Mouse (Mus musculus) gastrocnemius, postnatal 36 days (tissue): ENCODE data around the gene Dnajc5g. TPM values are rescaled to one million over a fixed set of nuclear protein-coding genes. Genes with fewer than 3 reads are reported as not detected.

Source experiments
- DNase-seq, 2 experiments: peaks; one replicate each; pipeline ENCODE4 v3.0.0; 2022
- intact Hi-C: fragments of 180-260 bp; cut with DNase I; formaldehyde crosslinking; loops from one replicate; pipeline ENCODE4 v1.15.1; 2025
- total RNA-seq, 2 experiments: library from RNA; stranded (reverse); gene quantifications; 2 replicates each; pipeline ENCODE4 v1.2.3; 2021

The Dnajc5g gene
- total RNA-seq, 2 experiments from 2014 or later: not detected

DNA sequence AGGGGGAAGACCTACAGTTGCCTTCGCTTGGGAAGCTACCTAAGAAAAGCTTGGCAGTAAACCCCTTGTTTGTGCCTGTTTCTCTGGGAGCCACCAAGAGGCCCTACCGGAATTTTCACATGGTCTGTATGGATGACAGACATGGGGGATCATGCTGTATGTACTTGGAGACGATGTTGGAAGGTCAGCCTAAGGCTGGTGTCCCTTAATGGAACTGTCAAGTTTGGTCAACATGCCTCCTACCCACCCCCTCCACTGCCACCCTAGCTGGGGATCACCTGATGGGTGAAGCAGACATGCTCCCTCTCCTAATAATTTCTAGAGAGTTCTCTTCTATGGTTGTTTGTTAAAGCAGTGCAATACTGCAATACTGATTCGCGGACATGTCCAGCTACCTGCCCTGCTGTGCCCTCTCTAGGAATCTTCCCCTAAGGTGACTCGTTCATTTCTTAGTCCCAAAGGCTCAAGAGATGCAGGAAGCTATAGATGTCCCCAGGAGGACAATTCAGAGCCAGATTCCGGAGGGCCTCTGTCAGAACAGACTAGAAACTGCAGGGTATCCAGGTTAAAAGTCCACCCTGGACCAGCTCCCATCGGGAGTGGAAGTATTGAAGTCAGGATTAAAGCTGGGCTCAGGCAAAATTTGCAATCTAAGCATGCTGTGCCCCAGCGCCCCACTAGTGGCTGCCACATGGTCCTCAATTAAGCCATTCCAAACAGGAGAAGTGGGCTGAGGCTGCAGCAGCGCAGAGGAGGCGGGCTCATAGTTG is 10.2 kb upstream of the Dnajc5g start:
- intact Hi-C loops: no loop called here
- no peak for DNase-seq

GRCm38 (mm10) chr5:31108000-31108490 is 2.0 kb downstream of the Dnajc5g start, which contains the start of gene Slc30a3:
Slc30a3 (minus strand) TSS chr5:31108237.
- intact Hi-C loops: loop anchor here (5.0 kb wide), 1 partner anchor 51 kb away; no protein-coding TSS in a partner anchor
- no peak for DNase-seq

DNA sequence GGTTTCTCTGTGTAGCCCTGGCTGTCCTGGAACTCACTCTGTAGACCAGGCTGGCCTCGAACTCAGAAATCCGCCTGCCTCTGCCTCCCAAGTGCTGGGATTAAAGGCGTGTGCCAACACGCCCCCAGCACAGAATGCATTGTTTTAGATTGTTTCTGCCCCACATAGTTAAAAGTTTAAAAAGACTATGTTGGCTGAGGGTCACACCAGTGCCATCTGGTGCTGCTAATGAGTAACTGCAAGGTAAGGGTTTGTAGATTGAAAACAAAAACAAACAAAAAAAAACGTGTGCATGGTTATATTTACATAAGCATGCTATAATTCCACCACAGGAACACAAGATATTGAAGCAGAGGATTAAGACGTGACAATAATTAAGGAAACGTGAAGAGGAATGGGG is 4.7 kb downstream of the Dnajc5g start:
- intact Hi-C loops: no loop called here
- no peak for DNase-seq

- intact Hi-C loops: no loop called here
- DNase-seq: no peak
These were observed 10.3 kb downstream of the Dnajc5g start, which contains the start of gene Trim54 for GRCm38 (mm10) chr5:31116354-31116753. Trim54 (plus strand) TSS chr5:31116712.

DNA sequence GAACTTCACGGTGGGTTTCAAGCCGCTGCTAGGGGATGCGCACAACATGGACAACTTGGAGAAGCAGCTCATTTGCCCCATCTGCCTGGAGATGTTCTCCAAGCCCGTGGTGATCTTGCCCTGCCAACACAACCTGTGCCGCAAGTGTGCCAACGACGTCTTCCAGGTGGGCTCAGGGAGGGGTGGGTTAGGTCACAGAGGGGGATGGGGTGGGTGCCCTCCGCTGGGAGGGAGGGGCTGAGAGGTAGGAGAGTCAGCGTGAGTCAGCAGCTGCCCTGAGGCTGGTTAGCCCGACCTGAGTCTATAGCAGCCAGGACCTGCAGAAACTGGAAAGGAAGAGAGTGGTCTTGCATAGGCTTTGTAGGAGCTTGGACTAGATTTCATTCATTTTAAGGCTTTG is 10.8 kb downstream of the Dnajc5g start:
- DNase-seq: no peak
- intact Hi-C loops: no loop called here

DNA sequence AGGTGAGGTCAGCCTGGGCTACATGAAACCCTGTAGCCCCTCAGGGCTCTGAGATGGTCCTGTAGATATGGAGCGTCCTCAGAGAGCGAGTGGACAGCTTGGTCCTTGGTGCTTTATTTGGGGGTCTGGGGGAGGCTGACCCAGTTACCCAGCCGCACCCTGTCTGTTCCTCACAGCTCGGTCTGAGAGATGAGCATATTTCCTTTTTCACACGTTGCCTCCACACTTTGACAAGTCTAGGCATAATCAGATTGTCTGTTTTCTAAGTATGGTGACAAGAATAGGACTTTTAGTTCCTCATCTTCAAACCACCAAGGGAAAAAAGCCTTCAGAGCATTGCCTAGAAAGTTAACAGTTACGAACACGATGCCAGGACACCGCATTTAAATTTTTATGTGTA is 15.0 kb downstream of the Dnajc5g start:
- intact Hi-C loops: no loop called here
- no peak for DNase-seq

- intact Hi-C loops: no loop called here
- DNase-seq: no peak
These were observed 17.4 kb downstream of the Dnajc5g start for GRCm38 (mm10) chr5:31123481-31123880.

DNA sequence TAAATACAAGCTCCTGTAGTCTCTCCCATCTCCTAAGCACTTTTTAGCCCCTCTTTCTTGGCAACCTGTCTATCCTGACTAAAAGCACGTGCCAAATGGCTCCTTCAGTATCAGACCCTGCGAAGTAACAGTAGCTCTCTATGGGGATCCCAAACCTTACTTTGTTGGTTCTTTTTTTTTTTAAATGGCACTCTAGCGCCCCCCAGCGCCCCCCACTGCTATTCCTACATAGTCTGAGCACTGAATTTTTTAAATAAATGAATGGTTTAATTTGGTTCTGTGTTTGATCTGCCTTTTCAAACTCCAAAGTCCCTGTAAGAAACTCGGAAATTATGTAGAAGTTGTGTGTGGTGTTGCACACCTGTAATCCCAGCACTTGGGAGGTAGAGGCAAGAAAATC is 20.0 kb downstream of the Dnajc5g start:
- no peak for DNase-seq
- intact Hi-C loops: no loop called here

GRCm38 (mm10) chr5:31136730-31137424 is 30.8 kb downstream of the Dnajc5g start:
- intact Hi-C loops: no loop called here
- DNase-seq: no peak

DNA sequence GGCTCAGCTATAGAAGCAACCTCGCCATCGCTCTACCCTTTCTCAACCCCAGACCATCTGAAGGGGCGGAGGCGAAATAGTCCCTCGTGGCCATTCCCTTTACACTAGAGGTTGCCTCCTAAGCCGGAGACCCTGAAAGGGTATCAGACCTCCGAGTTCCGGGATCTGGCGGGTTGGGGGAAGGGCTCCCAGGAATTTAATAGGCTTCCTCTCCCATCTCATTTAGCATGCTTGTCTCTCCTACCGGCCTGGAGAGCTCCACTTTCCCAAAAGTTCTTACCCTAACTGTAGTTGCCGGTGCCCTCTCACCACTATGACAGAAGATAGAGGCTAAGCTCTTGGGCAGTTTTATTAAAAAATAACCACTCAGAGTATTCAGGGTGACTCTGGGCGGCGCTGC is 31.6 kb downstream of the Dnajc5g start:
- no peak for DNase-seq
- intact Hi-C loops: no loop called here

DNA sequence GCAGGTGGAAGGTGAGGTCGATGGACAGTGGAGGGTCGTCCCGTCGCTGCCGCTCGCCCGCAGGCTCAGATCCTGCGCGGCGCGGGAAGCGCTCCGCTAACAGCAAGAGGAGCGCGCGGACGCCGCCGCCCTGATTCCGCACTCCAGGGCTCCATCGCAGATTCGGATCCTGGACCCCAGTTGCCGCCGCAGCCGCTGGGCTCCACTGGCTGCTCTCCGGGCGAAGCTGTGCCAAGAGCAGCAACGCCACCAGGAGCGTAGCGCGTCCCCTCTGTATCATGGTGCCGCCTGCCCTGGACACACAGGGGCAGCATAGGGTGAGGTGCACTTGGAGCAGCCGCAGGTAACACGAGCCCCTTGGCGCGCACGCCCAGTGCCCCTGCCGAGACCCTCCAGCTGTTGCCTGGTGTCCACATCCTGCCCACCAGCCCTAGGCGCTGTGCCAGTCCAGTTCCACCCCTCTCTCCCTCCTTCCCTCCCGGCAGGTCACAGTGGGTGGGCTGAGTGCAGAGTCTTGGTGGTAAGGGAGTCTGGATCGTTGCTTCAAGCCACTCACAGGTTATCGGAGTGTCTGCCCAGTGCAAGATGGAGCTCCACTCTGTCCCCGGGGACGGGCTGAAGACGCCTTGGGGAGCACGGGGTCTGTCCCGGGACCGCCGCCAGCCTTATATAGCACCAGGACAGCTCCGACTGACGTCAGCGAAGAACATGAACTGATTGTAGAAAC is 32.3 kb downstream of the Dnajc5g start, which contains the start of gene Ucn:
Gene Ucn (minus strand): TSS at position 589 of the 727 bp plus-strand sequence.
- intact Hi-C loops: no loop called here
- no peak for DNase-seq

DNA sequence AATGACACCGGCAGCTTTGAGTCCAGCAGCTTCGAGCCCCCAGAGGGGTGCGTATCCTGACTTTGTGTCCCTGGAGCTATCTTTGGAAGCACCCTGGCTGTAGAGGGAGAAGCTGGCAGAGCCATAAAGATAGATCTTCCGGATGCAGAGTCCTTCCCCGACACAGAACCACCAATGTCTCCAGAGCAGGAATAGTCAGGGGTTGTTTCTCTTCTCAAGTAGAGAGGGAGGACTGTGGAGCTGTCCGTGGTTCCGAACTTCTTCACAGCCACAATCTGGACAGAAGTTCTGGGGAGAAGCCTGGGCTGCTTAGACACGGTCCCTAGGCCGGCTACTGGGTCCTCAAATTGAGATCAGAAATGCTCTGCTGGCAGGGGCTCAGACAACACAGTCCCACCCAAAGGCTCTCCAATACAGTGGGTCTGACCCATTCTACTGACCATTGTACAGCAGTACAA is 32.9 kb downstream of the Dnajc5g start:
- intact Hi-C loops: no loop called here
- no peak for DNase-seq

DNA sequence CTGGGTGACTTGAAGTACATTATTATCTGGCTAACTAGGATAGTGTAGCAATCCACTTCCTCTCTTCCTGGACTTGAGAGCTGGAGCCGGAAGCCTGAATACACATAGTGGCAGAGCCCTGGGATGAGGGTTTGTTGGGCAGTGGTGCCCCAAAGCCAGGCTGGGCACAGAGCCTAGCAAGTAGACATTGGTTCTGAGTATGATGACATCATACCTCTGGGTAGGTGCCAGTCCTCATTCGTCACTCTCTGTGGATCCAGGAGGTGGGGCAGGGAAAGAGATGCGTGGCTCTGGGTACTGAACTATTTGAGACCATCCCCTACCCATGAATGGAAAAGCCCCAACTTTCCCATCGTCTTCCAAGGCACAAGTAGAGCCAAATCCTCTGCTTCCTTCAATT is 43.7 kb downstream of the Dnajc5g start:
- intact Hi-C loops: no loop called here

DNA sequence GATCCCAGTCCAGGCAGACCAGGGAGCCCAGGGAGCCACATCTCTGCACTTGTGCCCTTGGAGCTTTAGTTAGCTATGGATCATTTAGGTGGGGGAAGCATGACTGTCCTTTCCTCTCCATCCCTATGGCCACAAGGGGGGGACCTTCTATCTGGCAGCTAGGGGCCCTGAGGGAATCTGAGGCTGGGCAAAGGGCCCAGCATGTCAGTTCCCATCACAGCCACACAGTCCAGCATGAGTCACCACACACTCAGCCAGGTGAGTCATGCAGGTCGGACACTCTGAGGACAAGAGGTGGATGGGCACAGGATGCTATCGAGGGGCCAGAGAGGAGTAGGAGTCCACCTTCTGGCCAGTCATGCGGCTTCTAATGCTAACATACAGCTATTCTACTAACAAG is 45.7 kb downstream of the Dnajc5g start:
- DNase-seq: peak in 1 of 2 experiments; percentile 19

More for the DNA sequence above, 43.7 kb downstream of the Dnajc5g start:
- no peak for DNase-seq

DNA sequence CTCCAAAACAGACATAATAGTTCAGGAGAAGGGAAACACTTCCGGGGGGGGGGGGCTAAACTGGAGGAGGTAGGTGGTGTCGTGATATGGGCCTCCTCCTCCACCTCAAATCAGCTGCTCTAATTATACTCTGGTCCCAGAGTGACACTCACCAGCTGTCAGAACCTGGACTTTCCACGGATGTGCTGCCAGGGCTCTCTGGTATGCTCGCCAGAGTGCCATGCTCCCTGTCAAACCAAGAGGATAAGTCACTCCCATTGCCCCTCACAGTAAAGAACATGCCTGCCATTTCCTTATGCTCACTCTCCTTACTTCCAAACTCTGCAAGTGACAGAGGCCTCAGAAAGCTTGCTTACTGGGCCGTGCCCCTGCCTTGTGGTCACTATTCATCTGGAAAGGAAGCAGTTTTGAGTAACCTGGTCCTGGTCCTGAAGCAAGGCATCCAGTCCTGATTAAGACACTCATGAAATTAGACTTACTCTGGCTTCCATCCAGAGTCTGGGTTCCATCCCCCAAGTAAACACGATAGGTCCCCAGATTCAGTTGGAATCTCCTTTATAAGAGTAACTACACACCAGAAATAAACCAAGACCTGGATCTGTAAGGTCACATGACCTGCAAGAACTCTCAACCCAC is 47.5 kb downstream of the Dnajc5g start:
- peak in 1 of 2 experiments; percentile 30 for DNase-seq
- intact Hi-C loops: no loop called here

More for the DNA sequence above, 45.7 kb downstream of the Dnajc5g start:
- intact Hi-C loops: no loop called here

GRCm38 (mm10) chr5:31154152-31154553 is 48.1 kb downstream of the Dnajc5g start, which contains the start of gene Mpv17:
Mpv17 (minus strand) TSS chr5:31154251.
- intact Hi-C loops: no loop called here

More at GRCm38 (mm10) chr5:31154152-31154553, 48.1 kb downstream of the Dnajc5g start, which contains the start of gene Mpv17:
- DNase-seq: peak; percentile 69 to 76
